Mouse (Mus musculus) activated CD4-positive, CD25-positive, alpha-beta regulatory T cell (primary cell): ENCODE measurements around the gene Mrps15. TPM values are rescaled to one million over a fixed set of nuclear protein-coding genes. Genes with fewer than 3 reads are reported as not detected.

ENCODE experiments used
- polyA plus RNA-seq, 2 experiments: library from polyadenylated mRNA; unstranded; fragments of 100-300 nt; shearing (Covaris generic); gene quantifications; one replicate each; pipeline ENCODE4 v1.2.1; 2017

Mrps15 gene
- polyA plus RNA-seq: 100 to 1,000 TPM in 1 of 2 experiments, 10 to 100 TPM in 1; 95.5 to 109 TPM

GRCm38 (mm10) chr4:126046851-126047585, at the start of gene Mrps15:
Gene Mrps15, plus strand, starts transcription at chr4:126046925.

GRCm38 (mm10) chr4:126024303-126024900, 22.3 kb upstream of the Mrps15 start, which contains the start of gene Csf3r:
Gene Csf3r, plus strand, starts transcription at chr4:126024550.

DNA sequence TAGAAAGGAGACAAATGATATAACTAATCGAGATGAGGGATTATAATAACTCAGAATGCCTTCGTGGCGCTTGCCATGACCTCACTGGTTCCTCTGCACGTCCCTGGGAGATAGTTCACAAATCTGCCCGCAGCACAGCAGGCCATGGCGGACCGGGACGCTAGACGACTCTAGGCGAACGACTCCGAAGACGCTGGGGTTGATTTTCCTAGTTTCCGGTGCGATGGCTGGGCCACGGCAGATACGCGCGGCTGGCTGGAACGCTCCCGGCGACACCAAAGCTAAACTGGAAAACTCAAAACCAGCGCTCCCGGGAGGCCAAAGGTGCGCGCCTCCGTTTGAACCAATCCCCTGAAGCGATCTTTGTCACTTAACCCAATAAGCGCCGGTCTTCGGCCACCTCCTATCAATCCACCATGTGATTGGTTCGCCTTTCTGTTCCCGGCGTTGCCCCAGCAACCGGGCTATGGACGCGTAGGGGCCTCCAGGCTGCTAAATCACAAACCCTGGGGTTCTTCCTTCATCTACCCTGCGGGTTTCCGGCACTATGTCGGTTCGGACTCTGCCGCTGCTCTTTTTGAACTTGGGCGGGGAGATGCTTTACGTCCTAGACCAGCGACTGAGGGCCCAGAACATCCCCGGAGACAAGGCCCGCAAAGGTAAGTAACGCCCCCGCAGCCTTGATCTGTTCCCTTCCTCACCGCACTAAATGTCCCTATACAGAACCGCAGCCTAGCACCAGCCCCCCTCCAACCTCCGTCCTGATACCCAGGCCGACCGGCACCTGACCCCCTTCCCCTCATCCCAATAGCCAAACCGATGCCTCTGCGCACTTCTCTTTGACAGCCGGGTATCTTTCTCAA, 11.6 kb downstream of the Mrps15 start, which contains the start of gene Oscp1:
Gene Oscp1, plus strand, starts transcription at position 432 of the 863 bp plus-strand sequence.

DNA sequence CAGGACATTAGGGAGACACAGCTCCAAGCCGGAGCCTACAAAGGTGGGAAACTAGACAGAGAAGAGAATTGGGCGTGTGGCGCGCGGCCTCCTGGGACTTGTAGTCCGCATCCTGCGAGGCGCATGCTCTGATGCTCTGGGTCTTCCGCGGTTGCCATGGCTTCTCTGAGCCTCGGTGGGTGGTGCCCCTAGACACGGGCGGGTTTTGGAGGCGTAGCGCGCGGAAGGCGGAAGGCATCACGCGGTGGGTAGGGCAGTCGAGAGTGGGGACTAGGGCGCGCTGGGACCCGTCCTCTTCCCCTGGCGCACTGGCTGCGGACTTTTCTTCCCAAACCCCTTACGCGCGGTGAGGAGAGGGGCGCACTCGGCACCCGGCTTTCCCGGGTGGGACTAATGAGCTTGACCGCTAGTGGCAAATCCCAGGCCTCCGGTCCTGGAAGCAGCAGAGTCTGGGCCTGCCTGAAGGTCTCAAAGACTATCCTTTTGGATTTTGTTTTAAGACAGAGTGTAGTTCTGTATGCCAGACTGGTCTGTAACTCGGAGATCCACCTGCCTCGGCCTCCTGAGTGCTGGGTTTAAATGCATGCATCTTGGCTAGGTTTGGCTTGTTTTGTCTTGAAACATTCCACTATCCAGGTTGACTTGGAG, 49.9 kb downstream of the Mrps15 start, which contains the start of gene Lsm10:
Gene Lsm10, plus strand, starts transcription at position 160 of the 648 bp plus-strand sequence.

DNA sequence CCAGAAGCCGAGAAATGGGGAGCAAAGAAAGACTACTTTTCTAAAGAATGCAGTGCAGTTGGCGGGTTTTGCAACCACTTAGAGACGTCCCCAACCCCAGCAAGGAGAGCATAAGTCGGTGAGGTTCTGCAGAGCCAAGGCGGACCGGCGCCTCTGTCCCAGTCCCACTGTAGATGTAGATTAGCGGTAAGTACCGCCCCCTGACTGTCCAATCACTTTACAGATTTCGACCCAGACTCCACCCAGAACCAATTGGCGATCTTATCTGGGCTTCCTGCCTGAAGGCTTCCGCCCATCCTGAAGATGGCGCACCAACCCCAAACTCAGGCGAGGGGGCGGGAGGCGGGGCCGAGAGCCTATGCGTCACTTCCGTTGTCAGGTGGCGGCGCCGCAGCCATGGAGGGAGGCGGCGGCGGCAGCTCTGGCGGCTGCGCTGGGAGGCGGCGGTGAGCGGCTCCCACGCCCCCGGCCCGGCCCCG, 56.9 kb downstream of the Mrps15 start, which contains the start of gene Stk40:
Gene Stk40, plus strand, starts transcription at position 368 of the 479 bp plus-strand sequence.

Other genes with a start within 250 kb of the Mrps15 start
- under 1 TPM; 0.18 to 0.71 TPM for gene Csf3r, start 22.4 kb upstream of the Mrps15 start, polyA plus RNA-seq
- 1 to 10 TPM; 1.2 to 1.6 TPM for gene Oscp1, start 11.6 kb downstream of the Mrps15 start, polyA plus RNA-seq
- gene Lsm10, start 49.7 kb downstream of the Mrps15 start, polyA plus RNA-seq: 10 to 100 TPM; 45.3 to 73.6 TPM
- 10 to 100 TPM; 29.8 to 58.9 TPM for gene Stk40, start 57.0 kb downstream of the Mrps15 start, polyA plus RNA-seq
- gene Eva1b, start 100.8 kb downstream of the Mrps15 start, polyA plus RNA-seq: 10 to 100 TPM; 83.8 to 92.8 TPM
- gene Sh3d21, start 116.6 kb downstream of the Mrps15 start, polyA plus RNA-seq: 1 to 10 TPM; 1.5 to 2.6 TPM
- gene Thrap3, start 155.8 kb downstream of the Mrps15 start, polyA plus RNA-seq: 100 to 1,000 TPM; 213 to 225 TPM
- 10 to 100 TPM; 28.6 to 70.2 TPM for gene Map7d1, start 209.4 kb downstream of the Mrps15 start, polyA plus RNA-seq
- gene Trappc3, start 215.4 kb downstream of the Mrps15 start, polyA plus RNA-seq: 100 to 1,000 TPM; 102 to 105 TPM
- under 1 TPM; 0.23 to 0.58 TPM for gene Col8a2, start 239.9 kb downstream of the Mrps15 start, polyA plus RNA-seq